Mouse (Mus musculus): ENCODE data around the gene Ankrd7. TPM values are rescaled to one million over a fixed set of nuclear protein-coding genes. Genes with fewer than 3 reads are reported as not detected.

Ankrd7 gene
- not detected for total RNA-seq (2023)

DNA sequence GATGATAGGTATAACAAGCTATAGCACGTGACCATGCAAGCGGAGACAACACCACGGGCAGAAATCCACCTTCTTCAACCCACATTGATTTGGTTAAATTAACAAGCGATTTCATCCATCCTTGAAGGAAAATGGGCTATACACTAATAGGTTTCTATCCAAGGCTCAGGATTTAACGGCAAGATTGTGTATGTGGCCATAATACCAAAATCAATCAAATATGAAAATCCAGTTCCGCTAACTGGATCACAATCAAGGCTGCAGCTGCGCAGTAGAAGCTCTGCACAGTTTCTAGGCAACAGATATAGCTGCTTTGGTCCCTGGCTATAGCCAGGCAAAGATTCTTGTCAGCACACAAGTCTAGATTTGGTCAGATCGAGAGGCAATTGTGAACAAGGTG lies at the start of gene Ankrd7:
Ankrd7 (plus strand) TSS at position 301 of the 400 bp plus-strand sequence.

GRCm38 (mm10) chr6:18848051-18848701 lies 17.9 kb upstream of the Ankrd7 start, which contains the start of gene Lsm8:
TSS of gene Lsm8 (plus strand) at chr6:18848579.

Other genes with a start within 250 kb of the Ankrd7 start
- 54.7 TPM for gene Lsm8, start 17.7 kb upstream of the Ankrd7 start, total RNA-seq (2023)

Measured in CD4-positive naive resting alpha-beta T cell, adult 57 days (primary cell).